Mouse (Mus musculus): Measurements from ENCODE around the gene Fkbp4. TPM values are rescaled to one million over a fixed set of nuclear protein-coding genes. Genes with fewer than 3 reads are reported as not detected.

Fkbp4 gene
- total RNA-seq, 2 experiments from 2014 or later: 149 to 373 TPM

DNA sequence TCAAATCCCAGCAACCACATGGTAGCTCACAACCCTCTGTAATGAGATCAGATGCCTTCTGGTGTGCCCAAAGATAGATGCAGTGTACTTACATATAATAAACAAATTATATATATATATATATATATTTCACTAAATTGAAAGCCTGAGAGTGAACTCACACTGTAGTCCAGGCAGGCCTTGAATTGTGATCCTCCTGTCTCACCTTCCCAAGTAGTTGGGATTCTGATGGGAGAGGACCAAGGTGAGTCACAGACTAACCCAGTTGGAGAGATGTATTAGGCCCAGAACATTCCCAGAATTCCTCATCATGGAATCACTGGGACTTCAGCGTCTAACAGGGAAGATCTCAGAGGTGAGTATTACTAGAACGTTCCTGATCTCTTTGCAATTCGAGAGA, 39.5 kb downstream of the Fkbp4 start, which contains the start of gene Nrip2:
Gene Nrip2, plus strand, starts transcription at position 301 of the 400 bp plus-strand sequence.
- no peak for ATAC-seq (replicated peaks; ENCODE audit: poor library complexity)

DNA sequence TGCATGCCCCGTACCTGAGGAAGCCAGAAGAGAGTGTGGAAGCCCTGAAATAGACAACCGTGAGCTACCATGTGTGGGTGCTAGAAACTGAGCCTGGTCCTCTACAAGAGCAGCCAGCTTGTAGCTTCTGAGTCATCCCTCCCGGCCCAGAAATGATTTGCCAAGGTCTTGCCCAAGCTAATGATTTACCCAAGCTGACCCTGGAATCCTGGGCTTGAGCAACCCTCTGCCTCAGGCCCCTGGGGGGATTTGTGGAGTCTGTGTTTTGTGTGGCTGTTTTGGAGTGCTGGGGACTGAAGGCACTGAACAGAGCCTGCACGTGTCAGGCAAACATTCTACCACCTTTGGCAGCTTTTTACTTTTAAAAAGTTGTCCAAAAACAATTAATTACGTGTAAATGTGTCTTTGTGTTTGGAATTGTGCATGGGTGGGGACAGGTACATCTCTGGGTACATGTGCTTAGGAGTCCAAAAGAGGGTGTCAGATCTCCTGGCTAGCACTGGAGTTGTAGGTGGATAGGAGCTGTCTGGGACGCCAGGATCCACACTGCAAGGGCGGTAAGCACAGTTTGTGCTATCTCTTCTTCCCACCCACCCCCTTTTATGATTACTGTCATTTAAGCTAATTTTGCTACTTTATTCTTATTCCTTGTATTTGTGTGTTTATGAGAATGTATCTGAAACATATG, 40.8 kb downstream of the Fkbp4 start:
- no peak for ATAC-seq (replicated peaks; ENCODE audit: poor library complexity)

DNA sequence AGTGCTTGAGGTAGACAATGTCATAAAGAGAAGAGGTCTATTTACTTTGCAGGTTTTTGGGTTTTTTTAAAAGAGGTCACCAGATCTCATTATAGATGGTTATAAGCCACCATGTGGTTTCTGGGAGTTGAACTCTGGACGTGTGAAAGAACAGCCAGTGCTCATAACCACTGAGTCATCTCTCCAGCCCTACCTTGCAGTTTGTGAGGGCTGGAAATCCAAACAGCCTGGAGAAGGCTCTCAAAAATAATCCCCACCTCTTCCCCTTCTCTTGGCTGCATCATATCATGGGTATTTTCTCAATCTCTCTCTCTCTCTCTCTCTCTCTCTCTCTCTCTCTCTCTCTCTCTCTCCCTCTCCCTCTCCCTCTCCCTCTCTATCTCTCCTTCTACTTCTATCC, 47.8 kb downstream of the Fkbp4 start:
- no peak for ATAC-seq (replicated peaks; ENCODE audit: poor library complexity)

DNA sequence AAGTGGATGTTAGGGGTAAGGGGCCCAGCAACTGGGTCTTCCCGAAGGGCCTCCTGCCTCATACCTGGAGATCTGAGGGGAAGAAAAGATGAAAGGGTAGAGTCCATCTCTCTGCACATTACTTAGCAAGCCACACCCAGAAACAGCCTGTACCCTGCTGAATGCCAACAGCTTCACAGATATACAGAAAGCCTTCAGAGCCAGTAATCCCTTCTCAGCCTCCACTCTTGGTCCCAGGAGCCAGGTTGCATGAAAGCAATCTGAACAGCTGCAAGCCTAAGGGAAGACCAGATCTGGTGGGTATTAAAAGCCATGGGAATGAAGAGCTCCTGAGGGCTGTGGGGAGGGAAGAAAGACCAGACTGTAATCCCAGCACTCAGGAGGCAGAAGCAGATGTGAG, 49.3 kb downstream of the Fkbp4 start:
- ATAC-seq (replicated peaks; ENCODE audit: poor library complexity): no peak

DNA sequence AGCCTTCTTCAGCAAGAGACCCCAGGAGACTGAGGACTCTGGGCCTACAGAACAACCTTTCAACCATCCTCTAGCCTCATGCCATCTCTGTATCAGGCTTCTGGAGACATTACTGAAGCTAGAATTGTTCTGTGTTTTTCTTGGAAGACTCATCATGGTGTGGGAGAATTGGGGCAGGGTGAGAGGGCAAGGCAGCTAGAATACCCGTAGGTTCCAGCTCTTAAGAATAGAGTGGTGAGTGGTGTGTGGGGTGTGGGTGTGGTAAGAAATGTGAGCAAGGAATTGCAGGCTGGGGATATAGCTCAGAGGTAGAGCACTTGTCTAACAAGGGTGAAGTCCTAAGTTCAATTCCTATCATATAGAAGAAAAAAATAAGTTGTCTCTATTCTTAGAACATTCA, 53.5 kb downstream of the Fkbp4 start:
- no peak for ATAC-seq (replicated peaks; ENCODE audit: poor library complexity)

DNA sequence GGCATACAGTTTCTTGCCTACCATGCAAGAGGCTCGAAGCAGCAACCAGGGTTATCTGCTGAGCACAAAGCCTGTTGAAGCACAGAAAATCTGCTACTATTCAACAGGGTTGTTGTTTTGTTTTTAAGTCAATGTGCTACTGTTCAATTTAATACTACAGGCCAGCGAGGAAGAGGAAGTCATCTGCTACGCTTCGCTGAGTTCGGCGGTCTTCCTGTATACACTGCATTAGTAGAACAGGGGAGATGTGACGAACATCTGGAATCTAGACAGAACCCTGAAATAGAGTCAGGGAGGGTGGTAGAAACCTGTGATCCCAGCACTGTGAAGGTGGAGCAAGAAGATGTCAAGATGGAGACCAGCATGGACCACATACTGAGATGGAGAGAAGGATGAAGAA, 54.7 kb downstream of the Fkbp4 start:
- no peak for ATAC-seq (replicated peaks; ENCODE audit: poor library complexity)

DNA sequence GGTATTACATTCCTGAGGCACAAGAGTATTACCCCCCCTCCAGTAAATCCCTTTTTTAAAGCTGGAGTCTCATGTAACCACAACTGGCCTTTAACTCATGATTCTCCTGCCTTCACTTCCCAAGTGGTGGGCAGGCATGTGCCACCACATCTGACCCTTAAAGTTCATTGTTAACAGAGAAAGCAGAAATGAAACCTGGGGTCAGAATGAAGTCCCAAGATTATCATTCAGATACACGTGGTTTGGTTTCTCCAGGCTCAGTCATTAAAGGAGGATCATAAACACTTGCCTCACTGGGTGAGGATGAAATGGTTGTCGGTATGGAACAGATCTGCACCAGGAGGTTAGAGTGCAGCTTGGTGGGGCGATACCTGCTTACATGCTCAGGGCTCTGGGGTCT, 57.2 kb downstream of the Fkbp4 start:
- peak; percentile 76 for ATAC-seq (replicated peaks; ENCODE audit: poor library complexity)

DNA sequence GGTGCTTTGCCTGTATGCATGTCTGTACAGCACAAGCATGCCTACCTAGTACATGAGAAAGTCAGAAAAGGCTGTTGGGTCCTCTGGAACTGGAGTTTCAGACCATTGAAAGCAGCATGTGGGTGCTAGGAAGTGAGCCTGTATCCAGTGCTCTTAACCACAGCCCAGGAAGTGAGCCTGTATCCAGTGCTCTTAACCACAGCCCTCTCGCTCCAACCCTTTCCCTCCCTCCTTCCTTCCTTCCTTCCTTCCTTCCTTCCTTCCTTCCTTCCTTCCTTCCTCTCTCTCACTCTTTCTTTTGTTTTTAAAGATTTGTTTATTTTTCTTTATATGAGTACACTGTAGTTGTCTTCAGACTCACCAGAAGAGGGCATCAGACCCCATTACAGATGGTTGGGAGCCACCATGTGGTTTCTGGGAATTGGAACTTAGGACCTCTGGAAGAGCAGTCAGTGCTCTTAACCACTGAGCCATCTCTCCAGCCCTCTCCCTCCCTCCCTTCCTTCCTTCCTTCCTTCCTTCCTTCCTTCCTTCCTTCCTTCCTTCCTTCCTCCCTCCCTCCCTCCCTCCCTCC, 57.8 kb downstream of the Fkbp4 start:
- 0 out of 2 replicates have a peak, but pooled peaks have one; percentile 18 for ATAC-seq (replicated peaks; ENCODE audit: poor library complexity)

Other genes with a start within 250 kb of the Fkbp4 start
- gene Tead4, start 137.9 kb downstream of the Fkbp4 start, total RNA-seq (2015): not detected in 2 replicates
- gene Tead4, start 137.9 kb downstream of the Fkbp4 start, total RNA-seq (2017): not detected in 2 replicates
- 0.12 and 1.3 TPM in 2 replicates for gene Tulp3, start 82.8 kb downstream of the Fkbp4 start, total RNA-seq (2015)
- 0.20 and 0.29 TPM in 2 replicates for gene Tulp3, start 82.8 kb downstream of the Fkbp4 start, total RNA-seq (2017)
- gene Rhno1, start 75.8 kb downstream of the Fkbp4 start, total RNA-seq (2015): 53.5 and 71.5 TPM in 2 replicates
- gene Rhno1, start 75.8 kb downstream of the Fkbp4 start, total RNA-seq (2017): 47.8 and 54.8 TPM in 2 replicates
- 40.3 and 41.8 TPM in 2 replicates for gene Foxm1, start 75.7 kb downstream of the Fkbp4 start, total RNA-seq (2015)
- gene Foxm1, start 75.7 kb downstream of the Fkbp4 start, total RNA-seq (2017): 12.3 and 15.5 TPM in 2 replicates
- not detected in 2 replicates for gene Tex52, start 63.2 kb downstream of the Fkbp4 start, total RNA-seq (2015)
- 0.30 TPM in 1 of 2 replicates, not detected in the other for gene Tex52, start 63.2 kb downstream of the Fkbp4 start, total RNA-seq (2017)
- gene Gm44596, start 63.2 kb downstream of the Fkbp4 start, total RNA-seq (2015): not detected in 2 replicates
- gene Gm44596, start 63.2 kb downstream of the Fkbp4 start, total RNA-seq (2017): not detected in 2 replicates
- gene Nrip2, start 39.4 kb downstream of the Fkbp4 start, total RNA-seq (2015): not detected in 2 replicates
- gene Nrip2, start 39.4 kb downstream of the Fkbp4 start, total RNA-seq (2017): not detected in 2 replicates
- 24.1 and 33.1 TPM in 2 replicates for gene Itfg2, start 13.7 kb downstream of the Fkbp4 start, total RNA-seq (2015)
- gene Itfg2, start 13.7 kb downstream of the Fkbp4 start, total RNA-seq (2017): 12.9 and 15.6 TPM in 2 replicates
- not detected in 2 replicates for gene Pzp, start 88.0 kb upstream of the Fkbp4 start, total RNA-seq (2015)
- not detected in 2 replicates for gene Pzp, start 88.0 kb upstream of the Fkbp4 start, total RNA-seq (2017)
- gene A2ml1, start 142.9 kb upstream of the Fkbp4 start, total RNA-seq (2015): not detected in 2 replicates
- not detected in 2 replicates for gene A2ml1, start 142.9 kb upstream of the Fkbp4 start, total RNA-seq (2017)
- gene Klrb1a, start 184.9 kb upstream of the Fkbp4 start, total RNA-seq (2015): 0.74 TPM in 1 of 2 replicates, not detected in the other
- not detected in 2 replicates for gene Klrb1a, start 184.9 kb upstream of the Fkbp4 start, total RNA-seq (2017)
- not detected in 2 replicates for gene Clec2h, start 223.7 kb upstream of the Fkbp4 start, total RNA-seq (2015)
- not detected in 2 replicates for gene Clec2h, start 223.7 kb upstream of the Fkbp4 start, total RNA-seq (2017)

All from megakaryocyte progenitor cell, adult 5-6 weeks (primary cell).